Mouse (Mus musculus): Measurements from ENCODE around the gene Paip2b.

Gene Paip2b

DNA sequence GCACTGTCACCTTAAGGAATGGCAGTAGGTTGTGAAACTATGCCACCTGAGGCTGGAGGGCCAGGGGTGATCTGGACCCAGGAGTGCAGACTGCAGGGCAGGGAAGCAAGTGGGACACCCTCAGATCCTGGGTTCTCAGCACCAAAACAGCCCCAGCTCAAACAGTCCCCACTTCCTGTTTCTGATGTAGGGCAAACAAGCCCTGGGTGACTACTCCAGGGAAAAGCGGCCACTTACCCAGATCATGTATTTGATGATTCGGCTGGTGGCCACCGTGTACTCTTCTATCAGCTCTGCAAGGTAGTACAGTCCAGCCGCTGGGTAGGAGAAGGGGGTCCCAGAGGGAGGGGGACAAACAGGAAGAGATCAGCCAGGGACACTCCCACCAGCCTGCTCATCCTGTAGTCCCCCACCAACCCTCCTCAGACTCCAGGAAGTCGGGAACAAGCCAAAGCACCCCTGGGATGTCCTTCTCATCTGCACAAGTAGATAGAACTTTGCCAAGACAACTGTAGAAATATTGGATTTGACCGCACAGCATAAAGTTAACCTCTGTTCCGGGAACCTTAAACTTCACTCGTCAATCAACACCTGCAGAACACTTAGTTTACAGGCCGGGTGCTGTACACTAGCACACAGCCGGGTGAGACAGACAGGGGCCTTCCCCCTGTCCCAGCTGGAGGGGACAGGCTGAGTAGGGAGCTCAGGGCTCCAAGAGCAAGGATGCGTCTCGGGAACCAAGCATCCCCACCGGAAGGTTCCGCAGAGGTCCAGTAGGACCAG lies 56.6 kb downstream of the Paip2b start:
- no peak for TF ChIP-seq GATA4 (IDR thresholded peaks at IDR 0.05; ENCODE audit: insufficient replicate concordance, low read length)

DNA sequence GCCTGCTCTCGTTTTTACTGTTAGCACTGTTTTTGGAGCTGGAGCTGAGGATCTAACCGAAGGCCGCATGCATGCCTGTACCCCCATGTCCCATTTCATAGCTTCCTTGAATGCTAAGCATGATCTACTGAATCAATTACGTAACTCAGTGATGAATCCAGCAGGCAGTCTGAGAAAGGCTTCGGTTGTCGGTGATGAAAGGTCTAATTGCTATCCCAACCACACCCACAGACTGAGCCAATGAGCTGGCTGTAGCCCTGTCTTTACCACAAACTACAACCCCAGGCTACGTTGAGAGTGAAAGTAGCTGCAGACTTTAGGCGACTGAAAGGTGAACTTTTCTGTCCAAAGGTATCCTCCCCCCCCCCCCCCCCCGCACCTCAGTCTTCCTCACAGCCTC lies 57.4 kb downstream of the Paip2b start:
- TF ChIP-seq GATA4 (IDR thresholded peaks at IDR 0.05; ENCODE audit: insufficient replicate concordance, low read length) = no peak

DNA sequence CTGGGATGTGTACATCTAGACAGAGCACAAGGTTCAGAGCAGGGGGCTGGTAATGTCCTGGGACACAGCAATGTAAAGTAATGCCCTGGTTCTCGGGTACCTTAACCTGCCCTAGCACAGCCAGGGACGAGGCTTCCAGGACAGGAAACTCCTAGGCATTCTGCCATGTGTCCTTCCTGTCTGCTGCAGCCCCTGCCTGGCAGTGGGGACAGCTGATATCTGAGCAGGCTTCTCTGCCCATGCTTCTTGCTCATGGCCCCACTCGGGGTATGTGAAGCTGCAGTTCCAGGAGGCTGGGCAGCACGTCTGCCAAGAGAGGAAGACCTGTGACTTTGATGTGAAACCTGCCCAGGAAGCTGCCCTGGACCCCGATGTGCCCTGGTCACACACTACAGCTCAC lies 63.1 kb downstream of the Paip2b start:
- TF ChIP-seq GATA4 (IDR thresholded peaks at IDR 0.05; ENCODE audit: insufficient replicate concordance, low read length) = no peak

DNA sequence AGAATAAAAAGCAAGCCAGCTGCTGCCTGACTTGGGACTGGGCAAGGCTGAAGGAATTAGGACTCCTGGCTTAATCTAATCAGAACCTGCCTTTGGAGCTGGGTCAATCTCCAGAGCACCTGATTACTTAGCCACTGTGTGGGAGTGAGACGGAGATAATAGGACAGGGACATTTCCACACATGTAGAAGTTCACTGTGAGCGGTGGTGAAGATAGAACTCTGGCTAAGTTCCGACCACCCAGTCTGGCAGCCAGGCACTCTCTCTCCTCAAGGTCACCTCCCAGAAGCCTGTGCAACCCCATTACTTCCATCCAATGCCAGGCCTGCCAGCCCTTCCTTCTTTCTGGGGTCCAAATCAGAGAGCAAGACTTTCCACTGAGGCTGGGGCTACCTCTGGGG lies 64.6 kb downstream of the Paip2b start:
- TF ChIP-seq GATA4 (IDR thresholded peaks at IDR 0.05; ENCODE audit: insufficient replicate concordance, low read length) = no peak

DNA sequence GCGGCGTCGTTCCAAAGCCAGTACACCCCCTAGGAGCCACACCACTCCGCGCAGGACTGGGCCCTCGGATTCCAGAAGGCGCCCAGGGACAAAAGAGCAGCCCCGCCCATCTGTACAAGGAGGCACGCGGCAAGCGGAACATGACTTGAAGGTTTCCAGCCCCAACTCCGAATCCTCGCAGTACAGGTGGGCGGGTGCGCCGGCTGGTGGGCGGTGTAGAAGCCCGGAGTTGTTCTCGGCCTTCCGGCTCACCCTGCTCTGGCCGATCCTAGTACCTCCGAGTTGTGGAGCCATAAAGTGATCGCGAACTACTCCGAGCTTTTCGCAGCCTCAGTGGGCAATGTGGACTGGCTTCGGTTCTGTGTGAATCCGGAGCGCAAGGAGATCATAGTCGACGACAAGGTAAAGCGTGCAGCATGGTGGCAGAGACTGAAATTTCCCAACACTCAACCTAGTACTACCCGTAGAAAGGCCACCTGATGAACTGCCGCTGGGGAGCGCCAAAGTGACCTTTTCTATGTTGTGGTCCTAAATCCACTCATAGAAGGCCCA lies 68.6 kb downstream of the Paip2b start:
- no peak for TF ChIP-seq GATA4 (IDR thresholded peaks at IDR 0.05; ENCODE audit: insufficient replicate concordance, low read length)

DNA sequence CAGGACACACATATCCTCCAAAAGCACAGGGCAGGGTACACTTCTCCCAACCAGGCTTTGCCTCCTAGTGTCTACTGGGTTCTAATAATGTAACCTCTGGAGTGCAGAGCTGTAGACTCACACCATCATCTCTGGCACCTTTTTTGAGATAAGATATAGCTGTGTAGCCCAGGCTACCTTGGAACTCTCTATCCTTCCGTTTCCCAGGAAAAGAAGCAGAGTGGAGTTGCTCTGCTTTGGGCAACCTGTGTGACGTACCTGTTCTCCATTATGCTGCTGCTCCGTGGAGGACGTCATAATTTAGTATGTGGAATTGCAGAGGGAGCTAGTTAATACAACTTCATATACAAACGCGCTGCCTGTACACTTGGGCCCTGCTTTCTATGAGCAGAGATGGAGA lies 69.2 kb downstream of the Paip2b start, which contains the start of gene Ankrd53:
TSS of gene Ankrd53 (plus strand) at position 301 of the 400 bp plus-strand sequence.
- no peak for TF ChIP-seq GATA4 (IDR thresholded peaks at IDR 0.05; ENCODE audit: insufficient replicate concordance, low read length)

DNA sequence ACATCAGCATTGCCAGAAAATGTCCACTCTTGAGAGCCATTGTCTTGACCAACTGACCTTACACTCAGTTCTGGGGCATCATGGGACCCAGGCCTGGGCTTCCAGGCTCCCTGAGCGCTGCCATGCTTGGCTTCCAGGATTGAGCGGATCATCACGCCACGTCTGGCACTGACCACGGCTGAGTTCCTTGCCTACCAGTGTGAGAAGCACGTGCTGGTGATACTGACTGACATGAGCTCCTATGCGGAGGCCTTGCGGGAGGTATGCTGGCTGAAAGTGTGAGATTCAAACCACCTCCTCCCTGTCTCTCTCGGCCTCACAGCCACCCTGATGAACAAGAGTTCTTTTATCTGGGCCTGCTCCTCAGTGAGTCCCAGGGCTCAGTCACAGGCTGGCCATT lies 75.5 kb downstream of the Paip2b start:
- no peak for TF ChIP-seq GATA4 (IDR thresholded peaks at IDR 0.05; ENCODE audit: insufficient replicate concordance, low read length)
